In genomic region chr1:119525004-119525444, GRCm38 (mm10) we compare ENCODE assay signal across 8 mouse cellular contexts. TPM values are rescaled to one million over a fixed set of nuclear protein-coding genes. Genes with fewer than 3 reads are reported as not detected.
DNase-seq lines count a peak whose midpoint lies in the region; ATAC-seq and TF ChIP-seq lines count a peak whose summit lies in the region.

No protein-coding gene starts in this region.

- no peaks in the 10 kb centered on the region for H3K27me3 ChIP-seq in kidney, adult 2 months (replicated peaks; ENCODE audit: control insufficient read depth, insufficient read depth, low read length)

- ATAC-seq in granulocyte monocyte progenitor cell, adult 5-6 weeks (replicated peaks; ENCODE audit: poor library complexity, severe bottlenecking) = peak; percentile 6; the same call in 1 of the 2 replicates

- peak overlapping the region; percentile 70 for H3K4me3 ChIP-seq in kidney, adult 2 months (ENCODE audit: insufficient read depth, low read depth, low read length)

- no peak for TF ChIP-seq POLR2A in kidney, adult 2 months (IDR thresholded peaks at IDR 0.05; ENCODE audit: low read depth, low read length)

- intact Hi-C loops in gastrocnemius, postnatal 36 days (cut with DNase I) = no loop called here

- H3K27ac ChIP-seq in kidney, adult 2 months (ENCODE audit: insufficient read depth, low read depth, low read length) = peak overlapping the region; percentile 86

- H3K36me3 ChIP-seq in kidney, adult 2 months (ENCODE audit: control insufficient read depth, insufficient read depth, low read length) = no peaks in the 10 kb centered on the region

- H3K4me1 ChIP-seq in kidney, adult 2 months (ENCODE audit: control insufficient read depth, insufficient read depth, low read length) = peaks cover 39% of the 10 kb centered on the region

- DNase-seq in gastrocnemius, postnatal 10 days = peak; percentile 49
- DNase-seq in gastrocnemius, postnatal 36 days = no peak
- DNase-seq in adipocyte (ENCODE audit: low spot score) = peak; percentile 45
- DNase-seq in kidney, adult 2 months = peak; percentile 57
- peak; percentile 72 for DNase-seq in lung, postnatal 10 days
- DNase-seq in embryo, embryonic 11 days = no peak
- DNase-seq in left cerebral cortex, adult 18-20 months (ENCODE audit: low spot score in 2 of 2) = no peak

- TF ChIP-seq CTCF in kidney, adult 2 months (conservative IDR thresholded peaks at IDR 0.05; ENCODE audit: insufficient read depth, insufficient read length, low read depth, low read length) = no peak

- WGBS in kidney, adult 2 months = 11% methylated on average over 5 of the region's 5 CpGs

RNA-seq across cellular contexts. Expression of gene Tmem185b, which starts 0.9 kb away (rescaled TPM):
- 1 to 10 TPM; 7.5 to 8.5 TPM for total RNA-seq in gastrocnemius, postnatal 10 days (2021)
- total RNA-seq in gastrocnemius, postnatal 36 days (2021) = 1 to 10 TPM; 3.5 to 4.0 TPM
- 10.8 and 17.3 TPM in 2 replicates for total RNA-seq in granulocyte monocyte progenitor cell, adult 5-6 weeks (2014; fragmentation: Nextera tagmentation)
- 12.6 and 13.0 TPM in 2 replicates for total RNA-seq in granulocyte monocyte progenitor cell, adult 5-6 weeks (2017)
- polyA plus RNA-seq in kidney, adult 2 months (2012; rRNA removed) = 27.1 and 37.2 TPM in 2 replicates
- 10 to 100 TPM; 15.6 to 18.2 TPM for total RNA-seq in left cerebral cortex, adult 18-20 months (2021)

RNA-seq across cellular contexts. Expression of gene Ralb, which starts 20.4 kb away (rescaled TPM):
- total RNA-seq in gastrocnemius, postnatal 10 days (2021) = 10 to 100 TPM; 23.8 to 29.8 TPM
- total RNA-seq in gastrocnemius, postnatal 36 days (2021) = 1 to 10 TPM; 7.6 to 9.5 TPM
- total RNA-seq in granulocyte monocyte progenitor cell, adult 5-6 weeks (2014; fragmentation: Nextera tagmentation) = 24.0 and 26.9 TPM in 2 replicates
- total RNA-seq in granulocyte monocyte progenitor cell, adult 5-6 weeks (2017) = 22.7 and 27.5 TPM in 2 replicates
- 49.8 and 54.6 TPM in 2 replicates for polyA plus RNA-seq in kidney, adult 2 months (2012; rRNA removed)
- total RNA-seq in left cerebral cortex, adult 18-20 months (2021) = 10 to 100 TPM; 23.0 to 23.9 TPM

Comparison
In these comparisons a context has a peak if more than half of its experiments do, and no peak if none do; other contexts are left out.
1. DNase-seq: peak in gastrocnemius, postnatal 10 days (single experiment), adipocyte (single experiment), kidney, adult 2 months (single experiment) and lung, postnatal 10 days (single experiment); none in gastrocnemius, postnatal 36 days (0 of 2), embryo, embryonic 11 days (single experiment) and left cerebral cortex, adult 18-20 months (0 of 2).